Mouse (Mus musculus) spleen, postnatal 4 days (tissue): ENCODE measurements around the gene Gm44.
"Not testable (repeated sequence)": the region's sequence is repeated elsewhere in the genome, so short reads cannot be mapped to it uniquely, and the experiment has no call there.

Experiments
- DNase-seq, 2 experiments: peaks; one replicate each; pipeline ENCODE4 v3.0.0; 2022; ENCODE audit warnings: low spot score in 2 of 2

Gene Gm44

DNA sequence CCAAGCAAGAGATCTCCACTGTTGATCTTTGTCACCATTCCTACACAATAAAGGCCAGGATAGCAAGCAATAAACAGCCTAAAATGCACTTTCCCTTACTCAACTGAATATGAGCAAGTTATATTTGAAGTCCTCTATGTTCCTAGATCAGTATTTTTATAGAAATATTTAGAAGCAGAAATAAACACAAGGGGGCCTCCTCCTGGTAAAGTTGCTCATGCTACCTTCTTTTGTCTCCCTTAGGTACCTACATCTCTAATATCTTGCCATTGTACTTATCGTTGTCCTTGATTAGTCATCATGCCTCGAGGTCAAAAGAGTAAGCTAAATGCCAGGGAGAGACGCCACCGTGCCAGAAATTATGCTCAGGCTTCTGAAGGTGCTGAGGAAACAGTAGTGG is at the start of gene Gm44:
TSS of gene Gm44 (plus strand) at position 301 of the 400 bp plus-strand sequence.
- no peak for DNase-seq

DNA sequence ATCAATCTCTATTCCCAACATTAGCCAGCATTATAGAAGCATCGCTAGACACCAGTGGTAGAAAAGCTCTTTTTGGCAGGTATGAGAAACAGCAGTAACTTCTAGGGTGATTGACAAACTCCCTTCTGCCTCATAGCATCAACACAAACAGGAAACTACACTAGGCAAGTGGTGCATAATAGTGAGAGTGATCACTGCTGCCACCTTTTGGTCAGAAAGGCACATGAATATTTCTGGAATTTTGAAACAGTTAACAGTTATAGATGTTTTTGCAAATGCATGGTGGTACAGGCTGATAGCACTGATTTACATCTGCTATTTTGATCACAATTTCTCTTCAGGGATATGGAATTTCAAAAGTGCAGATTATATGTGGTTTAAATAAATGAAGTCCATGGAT is 36.0 kb downstream of the Gm44 start:
- no peak for DNase-seq

DNA sequence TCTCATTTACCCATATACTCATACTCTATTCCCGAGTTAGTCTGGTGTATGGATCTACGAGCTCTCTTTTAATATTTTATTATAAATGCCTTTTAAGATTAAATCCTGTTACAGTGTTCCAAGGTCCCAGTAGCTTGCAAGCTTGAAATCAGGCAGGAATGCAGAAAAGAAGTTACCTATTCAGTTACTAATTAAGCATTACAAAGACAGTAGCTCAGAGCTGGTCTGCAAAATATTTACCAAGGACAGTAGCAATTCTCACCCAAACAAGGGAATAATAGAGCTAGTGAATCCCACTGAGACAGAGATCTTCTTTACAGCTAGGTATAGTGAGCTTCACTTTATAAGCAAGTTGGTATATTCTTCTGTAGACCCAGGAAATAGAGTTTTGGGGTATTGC is 46.3 kb downstream of the Gm44 start:
- not testable (repeated sequence) for DNase-seq
